Mouse (Mus musculus) MEL (cell line): ENCODE measurements around the gene Cep112. TPM values are rescaled to one million over a fixed set of nuclear protein-coding genes. Genes with fewer than 3 reads are reported as not detected.
A peak's percentile ranks its signal among the peaks of the same experiment; 100 is the strongest.

ENCODE experiments used
- DNase-seq: peaks from one replicate; pipeline ENCODE4 v3.0.0; 2011; ENCODE audit warnings: low read depth, low spot score
- H3K27ac ChIP-seq: 2 replicates; pipeline ENCODE4 v1.5.1; 2012; ENCODE audit warnings: low read depth, mild to moderate bottlenecking, control low read depth, low read length, moderate library complexity; ENCODE audit not compliant: control insufficient read depth
- H3K27me3 ChIP-seq, 2 experiments: fragments of 150-350 bp in 1 of 2; sonication (generic) in 1 of 2; 2 replicates each; pipeline ENCODE4 v1.6.1; 2012; ENCODE audit warnings: low read length in 2 of 2, mild to moderate bottlenecking in 2 of 2, improper control_type of control experiment in 1 of 2, moderate library complexity in 1 of 2; ENCODE audit not compliant: insufficient read depth in 2 of 2, control insufficient read depth in 1 of 2
- H3K36me3 ChIP-seq, 2 experiments: 2 replicates each; pipeline ENCODE4 v1.6.1; 2012 to 2014; ENCODE audit warnings: low read length in 2 of 2, improper control_type of control experiment in 1 of 2, inconsistent platforms in 1 of 2, mild to moderate bottlenecking in 1 of 2; ENCODE audit not compliant: insufficient read depth in 2 of 2, control insufficient read depth in 1 of 2
- H3K4me1 ChIP-seq, 2 experiments: fragments of 150-350 bp in 1 of 2; sonication (generic) in 1 of 2; 2 replicates each; pipeline ENCODE4 v1.6.1; 2012; ENCODE audit warnings: low read length in 2 of 2, improper control_type of control experiment in 1 of 2, mild to moderate bottlenecking in 1 of 2; ENCODE audit not compliant: insufficient read depth in 2 of 2, control insufficient read depth in 1 of 2
- H3K4me3 ChIP-seq, 2 experiments: fragments of 150-350 bp in 1 of 2; sonication (generic) in 1 of 2; 2 replicates each; pipeline ENCODE4 v1.5.1; 2012; ENCODE audit warnings: low read depth in 2 of 2, low read length in 2 of 2, mild to moderate bottlenecking in 2 of 2, moderate library complexity in 2 of 2, control low read depth in 1 of 2, improper control_type of control experiment in 1 of 2; ENCODE audit not compliant: control insufficient read depth in 1 of 2, insufficient read depth in 1 of 2
- H3K79me2 ChIP-seq: 2 replicates; pipeline ENCODE4 v1.6.1; 2012; ENCODE audit warnings: mild to moderate bottlenecking, low read length, moderate library complexity; ENCODE audit not compliant: control insufficient read depth, poor library complexity, insufficient read depth
- H3K9ac ChIP-seq: 2 replicates; pipeline ENCODE4 v1.6.1; 2012; ENCODE audit warnings: low read depth, mild to moderate bottlenecking, control low read depth, low read length, moderate library complexity; ENCODE audit not compliant: control insufficient read depth, poor library complexity, severe bottlenecking
- H3K9me3 ChIP-seq: fragments of 150-350 bp; sonication (generic); replicated peaks from 2 replicates; pipeline ENCODE4 v1.6.1; 2012; ENCODE audit warnings: mild to moderate bottlenecking, low read length, improper control_type of control experiment, moderate library complexity; ENCODE audit not compliant: insufficient read depth
- BHLHE40 ChIP-seq: IDR thresholded peaks from 2 replicates; pipeline ENCODE4 v1.6.1; 2012; ENCODE audit warnings: low read depth, mild to moderate bottlenecking, inconsistent platforms, low read length, improper control_type of control experiment, borderline replicate concordance
- CHD1 ChIP-seq: IDR thresholded peaks from 2 replicates; pipeline ENCODE4 v1.6.1; 2012; ENCODE audit warnings: low read depth, mild to moderate bottlenecking, inconsistent platforms, low read length, improper control_type of control experiment
- CHD2 ChIP-seq: IDR thresholded peaks from 2 replicates; pipeline ENCODE4 v1.6.1; 2011; ENCODE audit warnings: low read length, improper control_type of control experiment
- CTCF ChIP-seq, 3 experiments: IDR thresholded peaks in 2 of 3; conservative IDR thresholded peaks in 1 of 3; 2 replicates each; pipeline ENCODE4 v1.5.1; 2011 to 2012; ENCODE audit warnings: low read length in 3 of 3, low read depth in 2 of 3, mild to moderate bottlenecking in 2 of 3, improper control_type of control experiment in 1 of 3, inconsistent platforms in 1 of 3, mixed read lengths in 1 of 3, moderate library complexity in 1 of 3; ENCODE audit not compliant: control insufficient read depth in 1 of 3, insufficient read depth in 1 of 3, poor library complexity in 1 of 3, severe bottlenecking in 1 of 3
- E2F4 ChIP-seq: IDR thresholded peaks from 2 replicates; pipeline ENCODE4 v1.6.1; 2011; ENCODE audit warnings: low read depth, low read length, improper control_type of control experiment, borderline replicate concordance
- ELF1 ChIP-seq: IDR thresholded peaks from 2 replicates; pipeline ENCODE4 v1.6.1; 2014; ENCODE audit warnings: low read depth, mild to moderate bottlenecking, inconsistent platforms, low read length, improper control_type of control experiment, moderate library complexity
- EP300 ChIP-seq, 2 experiments: IDR thresholded peaks; 2 replicates each; pipeline ENCODE4 v1.6.1; 2011; ENCODE audit warnings: improper control_type of control experiment in 2 of 2, low read length in 2 of 2, low read depth in 1 of 2, mild to moderate bottlenecking in 1 of 2
- ETS1 ChIP-seq: IDR thresholded peaks from 2 replicates; pipeline ENCODE4 v1.6.1; 2012; ENCODE audit warnings: low read depth, mild to moderate bottlenecking, inconsistent platforms, low read length, improper control_type of control experiment, moderate library complexity
- GABPA ChIP-seq: IDR thresholded peaks from 2 replicates; pipeline ENCODE4 v1.6.1; 2012; ENCODE audit warnings: low read depth, mild to moderate bottlenecking, inconsistent platforms, low read length, improper control_type of control experiment, moderate library complexity
- GATA1 ChIP-seq: IDR thresholded peaks from 2 replicates; pipeline ENCODE4 v1.6.1; 2011; ENCODE audit warnings: low read depth, low read length, improper control_type of control experiment
- HCFC1 ChIP-seq: IDR thresholded peaks from 2 replicates; pipeline ENCODE4 v1.6.1; 2012; ENCODE audit warnings: low read depth, mild to moderate bottlenecking, inconsistent platforms, low read length, improper control_type of control experiment, moderate library complexity
- JUND ChIP-seq: IDR thresholded peaks from 2 replicates; pipeline ENCODE4 v1.6.1; 2011; ENCODE audit warnings: low read depth, mild to moderate bottlenecking, improper control_type of control experiment, low read length
- KAT2A ChIP-seq: conservative IDR thresholded peaks from 2 replicates; pipeline ENCODE4 v1.6.1; 2012; ENCODE audit warnings: low read depth, low read length, improper control_type of control experiment, inconsistent platforms
- MAX ChIP-seq: IDR thresholded peaks from 2 replicates; pipeline ENCODE4 v1.6.1; 2011; ENCODE audit warnings: low read length, improper control_type of control experiment
- MAZ ChIP-seq: IDR thresholded peaks from 2 replicates; pipeline ENCODE4 v1.6.1; 2012; ENCODE audit warnings: low read depth, mild to moderate bottlenecking, inconsistent platforms, low read length, improper control_type of control experiment
- MEF2A ChIP-seq: IDR thresholded peaks from 2 replicates; pipeline ENCODE4 v1.6.1; 2014; ENCODE audit warnings: low read depth, mild to moderate bottlenecking, inconsistent platforms, low read length, improper control_type of control experiment; ENCODE audit not compliant: poor library complexity, insufficient replicate concordance, severe bottlenecking; ENCODE audit errors: extremely low read depth
- MXI1 ChIP-seq: IDR thresholded peaks from 2 replicates; pipeline ENCODE4 v1.6.1; 2011; ENCODE audit warnings: mild to moderate bottlenecking, low read depth, low read length, improper control_type of control experiment
- MYB ChIP-seq: IDR thresholded peaks from 2 replicates; pipeline ENCODE4 v1.6.1; 2011; ENCODE audit warnings: mild to moderate bottlenecking, low read depth, low read length, improper control_type of control experiment
- MYC ChIP-seq: IDR thresholded peaks from 2 replicates; pipeline ENCODE4 v1.6.1; 2011; ENCODE audit warnings: low read depth, mild to moderate bottlenecking, low read length, improper control_type of control experiment, moderate library complexity
- NELFE ChIP-seq: IDR thresholded peaks from 2 replicates; pipeline ENCODE4 v1.6.1; 2011; ENCODE audit warnings: low read depth, low read length, improper control_type of control experiment
- NRF1 ChIP-seq: IDR thresholded peaks from 2 replicates; pipeline ENCODE4 v1.6.1; 2014; ENCODE audit warnings: low read depth, mild to moderate bottlenecking, inconsistent platforms, low read length, improper control_type of control experiment, moderate library complexity; ENCODE audit not compliant: poor library complexity, insufficient read depth, severe bottlenecking
- POLR2A ChIP-seq, 2 experiments: IDR thresholded peaks; 2 replicates each; pipeline ENCODE4 v1.6.1; 2011 to 2012; ENCODE audit warnings: low read length in 2 of 2, mild to moderate bottlenecking in 2 of 2, control low read depth in 1 of 2, improper control_type of control experiment in 1 of 2, low read depth in 1 of 2, moderate library complexity in 1 of 2; ENCODE audit not compliant: control insufficient read depth in 1 of 2, insufficient read depth in 1 of 2, poor library complexity in 1 of 2
- POLR2AphosphoS2 ChIP-seq: IDR thresholded peaks from 2 replicates; pipeline ENCODE4 v1.6.1; 2011; ENCODE audit warnings: low read length, improper control_type of control experiment
- POLR2AphosphoS5 ChIP-seq: IDR thresholded peaks from 2 replicates; pipeline ENCODE4 v1.6.1; 2012; ENCODE audit warnings: low read depth, borderline replicate concordance, mild to moderate bottlenecking, inconsistent platforms, low read length, moderate library complexity, mixed read lengths
- RAD21 ChIP-seq: IDR thresholded peaks from 2 replicates; pipeline ENCODE4 v1.6.1; 2011; ENCODE audit warnings: mild to moderate bottlenecking, low read depth, low read length, improper control_type of control experiment
- RCOR1 ChIP-seq: IDR thresholded peaks from 2 replicates; pipeline ENCODE4 v1.6.1; 2012; ENCODE audit warnings: low read depth, mild to moderate bottlenecking, inconsistent platforms, low read length, improper control_type of control experiment
- SIN3A ChIP-seq: IDR thresholded peaks from 2 replicates; pipeline ENCODE4 v1.6.1; 2012; ENCODE audit warnings: low read length, improper control_type of control experiment, inconsistent platforms
- SMC3 ChIP-seq: IDR thresholded peaks from 2 replicates; pipeline ENCODE4 v1.6.1; 2011; ENCODE audit warnings: low read depth, low read length, improper control_type of control experiment
- TAL1 ChIP-seq: IDR thresholded peaks from 2 replicates; pipeline ENCODE4 v1.6.1; 2012; ENCODE audit warnings: mild to moderate bottlenecking, inconsistent platforms, low read length, moderate library complexity, mixed read lengths
- TBP ChIP-seq: IDR thresholded peaks from 2 replicates; pipeline ENCODE4 v1.8.0; 2011; ENCODE audit warnings: low read depth, low read length, improper control_type of control experiment
- TCF12 ChIP-seq: IDR thresholded peaks from 2 replicates; pipeline ENCODE4 v1.6.1; 2014; ENCODE audit warnings: low read depth, mild to moderate bottlenecking, inconsistent platforms, low read length, improper control_type of control experiment, moderate library complexity
- UBTF ChIP-seq: IDR thresholded peaks from 2 replicates; pipeline ENCODE4 v1.6.1; 2012; ENCODE audit warnings: low read depth, mild to moderate bottlenecking, inconsistent platforms, low read length, improper control_type of control experiment, moderate library complexity, borderline replicate concordance; ENCODE audit not compliant: insufficient read depth
- USF1 ChIP-seq: IDR thresholded peaks from 2 replicates; pipeline ENCODE4 v1.6.1; 2014; ENCODE audit warnings: low read depth, mild to moderate bottlenecking, inconsistent platforms, low read length, improper control_type of control experiment, moderate library complexity
- USF2 ChIP-seq, 2 experiments: IDR thresholded peaks; 2 replicates each; pipeline ENCODE4 v1.6.1; 2011 to 2012; ENCODE audit warnings: improper control_type of control experiment in 2 of 2, low read length in 2 of 2, borderline replicate concordance in 1 of 2, inconsistent platforms in 1 of 2, low read depth in 1 of 2, mild to moderate bottlenecking in 1 of 2; ENCODE audit not compliant: insufficient read depth in 1 of 2
- ZC3H11A ChIP-seq: IDR thresholded peaks from 2 replicates; pipeline ENCODE4 v1.6.1; 2012; ENCODE audit warnings: low read depth, mild to moderate bottlenecking, inconsistent platforms, low read length, improper control_type of control experiment
- ZKSCAN1 ChIP-seq: IDR thresholded peaks from 2 replicates; pipeline ENCODE4 v1.6.1; 2012; ENCODE audit warnings: low read depth, mild to moderate bottlenecking, inconsistent platforms, low read length, improper control_type of control experiment, moderate library complexity
- ZMIZ1 ChIP-seq: IDR thresholded peaks from 2 replicates; pipeline ENCODE4 v1.6.1; 2012; ENCODE audit warnings: low read depth, mild to moderate bottlenecking, inconsistent platforms, low read length, improper control_type of control experiment, moderate library complexity
- ZNF384 ChIP-seq: IDR thresholded peaks from 2 replicates; pipeline ENCODE4 v1.6.1; 2012; ENCODE audit warnings: low read depth, mild to moderate bottlenecking, inconsistent platforms, low read length, improper control_type of control experiment
- polyA plus RNA-seq, 2 experiments: library from polyadenylated mRNA; stranded (reverse) in 1 of 2; unstranded in 1 of 2; fragments of >175 nt in 1 of 2; fragments of >200 nt in 1 of 2; gene quantifications; 2 replicates each; pipeline versions ENCODE4 v1.2.1 to v1.2.4; 2012; ENCODE audit warnings: low replicate concordance in 2 of 2, low read depth in 1 of 2; ENCODE audit not compliant: insufficient read length in 2 of 2, insufficient read depth in 1 of 2, missing spikeins in 1 of 2
- total RNA-seq: library from RNA; depleted of rRNA; stranded (reverse); fragments of 300-350 nt; gene quantifications from 2 replicates; pipeline ENCODE4 v1.2.3, GENCODE M21; 2012

Gene Cep112
- total and polyA plus RNA-seq, 3 experiments, result 1.3 TPM; not detected in 2

DNA sequence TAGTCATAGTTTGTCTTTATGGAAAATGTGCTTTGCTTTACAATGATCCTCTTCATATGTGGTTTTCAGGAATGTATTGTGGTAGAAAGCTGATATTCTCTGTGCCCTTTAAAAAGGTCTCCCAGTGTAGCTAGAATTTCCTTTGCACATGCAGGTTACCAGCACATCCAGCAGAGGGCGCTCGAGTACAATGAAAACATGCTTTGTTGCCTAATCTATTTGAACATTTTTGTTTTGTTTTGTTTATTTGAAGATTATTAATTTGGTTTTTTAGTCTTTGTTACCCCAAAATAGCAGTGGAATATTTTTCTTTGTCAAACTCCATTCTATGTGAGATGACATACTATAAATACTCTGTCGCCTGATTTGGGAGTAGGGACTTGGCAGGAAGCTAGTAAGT lies 24.8 kb downstream of the Cep112 start:
- Histone ChIP-seq H3K9me3 (no peaks in the 10 kb centered on the region), H3K27ac (no peak overlapping the region), H3K27me3 (no peaks in the 10 kb centered on the region), H3K4me1 (peaks cover 0 to 3% of the 10 kb centered on the region in 2 experiments; a peak in 1 of 4 replicates), H3K4me3 (no peak overlapping the region), H3K36me3 (no peaks in the 10 kb centered on the region; a peak in 1 of 4 replicates), H3K79me2 (no peaks in the 10 kb centered on the region), H3K9ac (no peak overlapping the region)
- TF ChIP-seq CHD1, result no peak
- TF ChIP-seq MXI1, result no peak
- TF ChIP-seq SMC3, result peak; percentile 91
- TF ChIP-seq MEF2A, result no peak
- no peak for TF ChIP-seq EP300 (IDR thresholded peaks at IDR 0.05; ENCODE audit: low read depth in 1 of 2, low read length in 2 of 2)
- TF ChIP-seq POLR2A (IDR thresholded peaks at IDR 0.05; ENCODE audit: control insufficient read depth in 1 of 2, insufficient read depth in 1 of 2, low read depth in 1 of 2, low read length in 2 of 2, poor library complexity in 1 of 2), result no peak
- no peak for TF ChIP-seq MYB
- TF ChIP-seq ZNF384, result no peak
- no peak for TF ChIP-seq RCOR1
- TF ChIP-seq NRF1, result no peak
- no peak for TF ChIP-seq MAZ
- TF ChIP-seq CTCF (IDR thresholded peaks at IDR 0.05 in 2 of 3, conservative IDR thresholded peaks at IDR 0.05 in 1 of 3; ENCODE audit: control insufficient read depth in 1 of 3, insufficient read depth in 1 of 3, low read depth in 2 of 3, low read length in 3 of 3, poor library complexity in 1 of 3, severe bottlenecking in 1 of 3), result peak; percentile 87 to 98 (median 95)
- TF ChIP-seq POLR2AphosphoS2, result no peak
- TF ChIP-seq E2F4, result no peak
- TF ChIP-seq KAT2A, result no peak
- TF ChIP-seq ZKSCAN1, result no peak
- no peak for TF ChIP-seq USF2 (IDR thresholded peaks at IDR 0.05; ENCODE audit: borderline replicate concordance in 1 of 2, insufficient read depth in 1 of 2, low read depth in 1 of 2, low read length in 2 of 2)
- no peak for TF ChIP-seq HCFC1
- TF ChIP-seq SIN3A, result peak; percentile 40; the same call in 1 of the 2 replicates
- TF ChIP-seq ZMIZ1, result no peak
- no peak for TF ChIP-seq CHD2
- no peak for TF ChIP-seq TAL1
- no peak for TF ChIP-seq JUND
- no peak for TF ChIP-seq TCF12
- TF ChIP-seq ZC3H11A, result peak; percentile 88
- TF ChIP-seq USF1, result no peak
- TF ChIP-seq ELF1, result no peak
- TF ChIP-seq BHLHE40, result no peak
- no peak for TF ChIP-seq GABPA
- no peak for TF ChIP-seq NELFE
- no peak for TF ChIP-seq TBP
- no peak for TF ChIP-seq UBTF
- no peak for TF ChIP-seq ETS1
- peak; percentile 28; the same call in 1 of the 2 replicates for TF ChIP-seq MAX
- TF ChIP-seq MYC, result peak; percentile 70; the same call in 1 of the 2 replicates
- TF ChIP-seq POLR2AphosphoS5, result no peak
- TF ChIP-seq RAD21, result peak; percentile 98
- TF ChIP-seq GATA1, result no peak
- DNase-seq, result peak; percentile 80
